Mouse (Mus musculus) liver, postnatal 0 days (tissue): ENCODE results near the gene Gstp1.

Experiments
- CTCF ChIP-seq: sonication (generic); IDR thresholded peaks from 2 replicates; pipeline ENCODE4 v1.5.1; 2016; ENCODE audit warnings: antibody characterized with exemption, low read depth
- EP300 ChIP-seq: IDR thresholded peaks from 2 replicates; pipeline ENCODE4 v1.6.1; 2016; ENCODE audit warnings: antibody characterized with exemption, low read depth, mild to moderate bottlenecking

DNA sequence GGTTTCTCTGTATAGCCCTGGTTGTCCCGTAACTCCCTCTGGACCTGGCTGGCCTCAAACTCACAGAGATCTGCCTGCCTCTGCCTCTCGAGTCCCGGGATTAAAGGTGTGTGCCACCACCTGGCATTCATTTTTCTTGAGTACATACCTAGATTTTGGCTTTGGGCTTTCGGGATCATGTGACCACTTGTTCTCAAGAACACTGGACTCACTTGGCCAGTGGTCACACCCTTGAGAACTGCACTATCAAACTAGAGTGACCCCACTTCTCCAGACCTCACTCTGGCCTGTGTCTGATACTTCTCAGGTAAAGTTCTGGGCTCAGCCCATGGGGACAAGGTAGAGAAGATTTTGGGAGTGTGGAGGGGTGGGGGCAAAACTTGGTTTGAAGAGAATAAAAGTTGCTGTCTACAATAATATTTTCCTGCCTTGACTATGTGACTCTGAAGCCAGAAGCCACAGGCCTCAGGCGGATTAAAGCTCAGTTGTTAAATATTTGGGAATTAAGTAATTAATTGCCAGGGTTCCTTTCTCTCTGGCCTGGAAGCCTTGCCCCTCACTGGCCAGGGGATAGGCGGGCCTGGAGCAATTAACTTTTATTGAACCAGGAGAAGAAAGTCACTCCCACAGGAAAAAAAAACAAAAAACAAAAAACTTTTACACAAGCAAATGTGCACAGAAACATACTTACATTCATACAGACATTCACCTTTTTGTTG is 35.1 kb upstream of the Gstp1 start:
- TF ChIP-seq EP300 (no peak), CTCF (no peak)
